Mouse (Mus musculus): Measurements from ENCODE around the gene Fcgrt.

Gene Fcgrt

GRCm38 (mm10) chr7:45058607-45059571 lies 44.8 kb downstream of the Fcgrt start:
- in situ Hi-C loops (cut with MboI; ENCODE audit: low sequenced_read_pairs), result no loop called here

GRCm38 (mm10) chr7:45056972-45057348 lies 46.7 kb downstream of the Fcgrt start:
- in situ Hi-C loops (cut with MboI; ENCODE audit: low sequenced_read_pairs), result no loop called here

- in situ Hi-C loops (cut with MboI; ENCODE audit: low sequenced_read_pairs), result no loop called here
Measured at GRCm38 (mm10) chr7:45056329-45056971, 47.2 kb downstream of the Fcgrt start.

- in situ Hi-C loops (cut with MboI; ENCODE audit: low sequenced_read_pairs), result no loop called here
Measured at GRCm38 (mm10) chr7:45053931-45054510, 49.6 kb downstream of the Fcgrt start.

GRCm38 (mm10) chr7:45053117-45053930 lies 50.3 kb downstream of the Fcgrt start:
- in situ Hi-C loops (cut with MboI; ENCODE audit: low sequenced_read_pairs), result no loop called here

GRCm38 (mm10) chr7:45052862-45053116 lies 50.9 kb downstream of the Fcgrt start, which contains the start of gene Prr12:
Gene Prr12 (minus strand): TSS chr7:45052881.
- in situ Hi-C loops (cut with MboI; ENCODE audit: low sequenced_read_pairs), result no loop called here

GRCm38 (mm10) chr7:45052181-45052861 lies 51.3 kb downstream of the Fcgrt start:
- in situ Hi-C loops (cut with MboI; ENCODE audit: low sequenced_read_pairs), result no loop called here

- in situ Hi-C loops (cut with MboI; ENCODE audit: low sequenced_read_pairs), result no loop called here
Measured at GRCm38 (mm10) chr7:45051601-45051974, 52.1 kb downstream of the Fcgrt start.

GRCm38 (mm10) chr7:45050945-45051600 lies 52.6 kb downstream of the Fcgrt start:
- in situ Hi-C loops (cut with MboI; ENCODE audit: low sequenced_read_pairs), result no loop called here

GRCm38 (mm10) chr7:45048923-45049657 lies 54.6 kb downstream of the Fcgrt start:
- in situ Hi-C loops (cut with MboI; ENCODE audit: low sequenced_read_pairs), result no loop called here

- in situ Hi-C loops (cut with MboI; ENCODE audit: low sequenced_read_pairs), result no loop called here
Measured at GRCm38 (mm10) chr7:45048001-45048890, 55.4 kb downstream of the Fcgrt start.

- in situ Hi-C loops (cut with MboI; ENCODE audit: low sequenced_read_pairs), result no loop called here
Measured at GRCm38 (mm10) chr7:45047491-45047890, 56.2 kb downstream of the Fcgrt start.

- in situ Hi-C loops (cut with MboI; ENCODE audit: low sequenced_read_pairs), result no loop called here
Measured at GRCm38 (mm10) chr7:45046853-45047350, 56.7 kb downstream of the Fcgrt start.

- in situ Hi-C loops (cut with MboI; ENCODE audit: low sequenced_read_pairs), result no loop called here
Measured at GRCm38 (mm10) chr7:45045741-45046140, 57.9 kb downstream of the Fcgrt start.

- in situ Hi-C loops (cut with MboI; ENCODE audit: low sequenced_read_pairs), result no loop called here
Measured at GRCm38 (mm10) chr7:45043307-45043706, 60.3 kb downstream of the Fcgrt start.
